Mouse (Mus musculus): ENCODE data around the gene Emp1. TPM values are rescaled to one million over a fixed set of nuclear protein-coding genes. Genes with fewer than 3 reads are reported as not detected.

Emp1 gene
- polyA plus RNA-seq (2016; fragmentation: Nextera tagmentation; extraction: Ambion mirVana) = 0.74 and 0.99 TPM in 2 replicates

GRCm38 (mm10) chr6:135362459-135363159 is at the start of gene Emp1:
Gene Emp1 (plus strand): TSS chr6:135362545.
- no peak within 1 kb of the TSS for H3K4me2 ChIP-seq
- no peak within 1 kb of the TSS for H3K27ac ChIP-seq
- 35% methylated on average over 13 of the region's 13 CpGs for WGBS (ENCODE audit: insufficient replicate concordance)
- H3K36me3 ChIP-seq = no peaks in the 10 kb centered on the region
- H3K27me3 ChIP-seq (replicated peaks) = peaks cover 6% of the 10 kb centered on the region
- no peaks in the 10 kb centered on the region for H3K4me1 ChIP-seq
- no peak for ATAC-seq
- H3K9me3 ChIP-seq (replicated peaks) = no peaks in the 10 kb centered on the region
- H3K9ac ChIP-seq = no peak within 1 kb of the TSS
- 0 out of 2 replicates have a peak within 1 kb of the TSS, but pooled peaks have one; percentile 3 for H3K4me3 ChIP-seq

DNA sequence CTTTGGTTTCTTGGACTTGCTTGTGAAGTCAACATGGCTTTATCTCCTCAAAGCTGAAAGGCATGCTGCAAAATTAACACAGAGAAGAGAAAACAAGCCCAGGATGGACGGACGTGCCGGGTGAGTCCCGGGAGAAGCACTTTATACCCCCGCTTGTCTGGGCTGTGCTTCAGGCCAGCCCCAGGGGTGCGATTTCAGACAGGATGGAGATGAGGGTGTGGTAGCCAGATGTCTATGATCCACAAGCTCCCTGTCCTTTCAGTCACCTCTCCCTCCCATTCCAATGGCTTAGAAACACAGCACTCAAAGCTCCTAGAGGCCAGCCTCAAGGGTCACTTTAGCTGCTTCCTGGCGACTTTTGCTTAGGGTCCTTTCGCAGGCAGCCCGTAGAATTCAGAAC is 48.4 kb upstream of the Emp1 start:
- no peak overlapping the region for H3K4me3 ChIP-seq
- H3K4me2 ChIP-seq = no peak overlapping the region
- no peaks in the 10 kb centered on the region for H3K9me3 ChIP-seq (replicated peaks)
- ATAC-seq = no peak
- no peaks in the 10 kb centered on the region for H3K36me3 ChIP-seq
- H3K4me1 ChIP-seq = no peaks in the 10 kb centered on the region
- no peaks in the 10 kb centered on the region for H3K27me3 ChIP-seq (replicated peaks)
- H3K9ac ChIP-seq = no peak overlapping the region
- 62% methylated on average over 9 of the region's 9 CpGs for WGBS (ENCODE audit: insufficient replicate concordance)
- no peak overlapping the region for H3K27ac ChIP-seq

DNA sequence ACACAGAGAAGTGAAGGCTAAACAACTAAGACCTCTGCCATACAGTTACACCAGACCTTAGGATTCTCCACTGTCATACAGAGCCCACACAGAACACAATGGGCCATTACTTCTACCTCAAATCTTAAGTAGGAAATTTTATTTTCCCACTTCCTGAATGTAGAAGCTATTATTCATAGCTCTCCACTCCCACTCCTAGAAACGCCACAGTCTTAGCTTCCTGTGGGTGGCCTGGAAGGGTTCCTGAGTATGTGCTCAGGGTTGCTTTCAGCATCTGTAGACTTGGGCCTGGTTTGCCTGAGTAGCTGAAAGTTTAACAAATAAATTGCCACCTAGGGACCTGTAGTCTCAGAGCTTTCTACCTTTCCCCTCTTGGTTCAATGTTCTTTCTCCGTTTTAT is 46.2 kb upstream of the Emp1 start:
- H3K4me1 ChIP-seq = no peaks in the 10 kb centered on the region
- no peak for ATAC-seq
- H3K4me3 ChIP-seq = no peak overlapping the region
- no peaks in the 10 kb centered on the region for H3K27me3 ChIP-seq (replicated peaks)
- no peaks in the 10 kb centered on the region for H3K9me3 ChIP-seq (replicated peaks)
- WGBS (ENCODE audit: insufficient replicate concordance) = 62% methylated on average over 2 of the region's 2 CpGs
- no peaks in the 10 kb centered on the region for H3K36me3 ChIP-seq
- H3K4me2 ChIP-seq = no peak overlapping the region
- H3K27ac ChIP-seq = no peak overlapping the region
- H3K9ac ChIP-seq = no peak overlapping the region

DNA sequence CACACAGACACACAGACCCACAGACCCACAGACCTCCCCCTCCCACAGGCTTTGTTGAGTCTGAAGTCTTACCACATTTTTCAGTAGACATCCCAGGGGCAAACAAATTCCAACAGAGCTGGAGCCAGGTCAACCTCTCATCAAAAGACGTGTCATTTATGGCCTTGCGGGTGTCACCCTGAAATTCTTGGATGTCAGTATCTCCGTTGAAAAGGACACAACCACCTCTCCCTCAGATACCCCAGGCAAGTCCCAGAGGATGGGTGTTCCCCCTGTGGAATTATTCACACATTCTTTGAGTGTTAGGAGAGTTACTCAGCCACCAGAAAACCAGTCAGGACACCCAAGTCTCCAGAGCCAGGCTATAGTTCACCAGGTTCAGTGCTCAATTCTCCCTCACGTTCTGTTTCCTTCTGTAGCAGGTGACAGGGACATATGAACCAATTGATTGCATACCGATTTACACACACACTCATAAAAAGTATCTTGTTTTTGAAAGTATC is 42.9 kb upstream of the Emp1 start:
- Histone ChIP-seq H3K27me3 (replicated peaks) (peaks cover 8% of the 10 kb centered on the region), H3K4me2 (no peak overlapping the region), H3K4me3 (no peak overlapping the region), H3K27ac (no peak overlapping the region), H3K36me3 (no peaks in the 10 kb centered on the region), H3K9ac (no peak overlapping the region), H3K4me1 (peaks cover 14% of the 10 kb centered on the region; the same call in 1 of the 2 replicates), H3K9me3 (replicated peaks) (no peaks in the 10 kb centered on the region)
- WGBS (ENCODE audit: insufficient replicate concordance) = 65% methylated on average over 5 of the region's 5 CpGs
- ATAC-seq = no peak

DNA sequence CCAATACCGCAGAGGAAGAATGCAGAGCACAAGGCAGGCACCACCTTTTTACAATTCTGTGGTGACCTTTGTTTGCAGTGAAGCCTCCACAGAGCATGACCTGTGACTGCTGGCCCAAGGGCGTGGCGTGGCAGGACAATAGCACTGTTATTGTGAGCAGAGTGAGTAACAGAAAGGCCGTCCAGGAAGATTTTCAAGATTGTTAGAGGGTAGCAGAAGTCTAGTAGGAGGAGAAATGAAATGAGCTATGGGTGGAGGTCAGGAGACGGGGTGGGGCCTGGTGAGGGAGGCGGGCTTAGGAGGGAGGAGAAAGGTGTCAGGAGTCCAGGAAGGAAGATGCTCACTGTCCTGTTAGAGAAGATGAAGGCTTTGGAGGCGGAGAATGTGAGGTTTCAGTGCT is 39.6 kb upstream of the Emp1 start:
- H3K27me3 ChIP-seq (replicated peaks) = peaks cover 17% of the 10 kb centered on the region
- H3K36me3 ChIP-seq = no peaks in the 10 kb centered on the region
- H3K27ac ChIP-seq = no peak overlapping the region
- no peak overlapping the region for H3K4me2 ChIP-seq
- no peak for ATAC-seq
- H3K4me3 ChIP-seq = no peak overlapping the region
- peaks cover 20% of the 10 kb centered on the region; the same call in 1 of the 2 replicates for H3K4me1 ChIP-seq
- WGBS (ENCODE audit: insufficient replicate concordance) = 56% methylated on average over 7 of the region's 7 CpGs
- H3K9ac ChIP-seq = no peak overlapping the region
- H3K9me3 ChIP-seq (replicated peaks) = no peaks in the 10 kb centered on the region

DNA sequence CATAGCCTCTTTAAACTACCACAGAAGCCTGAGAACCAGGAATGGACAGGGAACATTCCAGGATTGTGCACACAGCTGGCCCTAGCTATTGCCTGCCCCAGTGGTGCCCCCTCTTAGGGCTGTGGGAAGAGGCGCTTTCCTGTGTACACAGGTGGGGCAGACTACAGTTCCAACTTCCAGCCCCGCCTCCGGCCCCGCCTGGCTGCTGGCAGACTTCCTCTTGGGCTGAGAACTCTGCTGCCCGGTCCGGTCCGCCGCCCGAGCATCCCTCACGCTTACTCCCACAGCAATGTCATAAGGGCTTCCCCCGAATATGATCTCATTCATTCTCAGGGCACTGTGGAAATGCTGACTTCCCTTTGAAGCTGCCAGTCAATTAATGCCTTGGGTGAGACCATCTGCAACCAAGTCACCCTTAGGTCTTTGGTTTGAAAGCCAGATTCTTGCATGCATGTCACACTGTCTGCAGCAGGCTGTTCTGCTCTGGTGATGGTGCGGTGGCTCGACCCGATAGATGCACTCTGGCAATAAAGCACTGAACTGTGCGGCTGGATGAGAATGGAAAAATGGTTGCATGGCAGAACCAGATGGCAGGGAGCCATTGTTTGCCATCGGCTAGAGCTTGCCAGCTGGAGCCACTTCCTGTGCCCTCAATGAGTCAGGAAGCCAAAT is 38.9 kb upstream of the Emp1 start:
- Histone ChIP-seq H3K9ac (no peak overlapping the region), H3K4me3 (no peak overlapping the region), H3K27me3 (replicated peaks) (peaks cover 17% of the 10 kb centered on the region), H3K36me3 (no peaks in the 10 kb centered on the region), H3K27ac (no peak overlapping the region), H3K4me1 (peaks cover 20% of the 10 kb centered on the region; the same call in 1 of the 2 replicates), H3K9me3 (replicated peaks) (no peaks in the 10 kb centered on the region), H3K4me2 (peak overlapping the region; percentile 10; the same call in 1 of the 2 replicates)
- 0 out of 2 replicates have a peak, but pooled peaks have one; percentile 21 for ATAC-seq
- WGBS (ENCODE audit: insufficient replicate concordance) = 19% methylated on average over 16 of the region's 16 CpGs

GRCm38 (mm10) chr6:135324111-135324510 is 38.2 kb upstream of the Emp1 start:
- Histone ChIP-seq H3K4me2 (no peak overlapping the region), H3K9me3 (replicated peaks) (no peaks in the 10 kb centered on the region), H3K27ac (no peak overlapping the region), H3K27me3 (replicated peaks) (peaks cover 17% of the 10 kb centered on the region), H3K4me3 (no peak overlapping the region), H3K9ac (no peak overlapping the region), H3K36me3 (no peaks in the 10 kb centered on the region), H3K4me1 (peaks cover 20% of the 10 kb centered on the region; the same call in 1 of the 2 replicates)
- 21% methylated on average over 3 of the region's 3 CpGs for WGBS (ENCODE audit: insufficient replicate concordance)
- ATAC-seq = no peak

GRCm38 (mm10) chr6:135324686-135325300 is 37.6 kb upstream of the Emp1 start:
- H3K27ac ChIP-seq = no peak overlapping the region
- no peaks in the 10 kb centered on the region for H3K9me3 ChIP-seq (replicated peaks)
- peaks cover 17% of the 10 kb centered on the region for H3K27me3 ChIP-seq (replicated peaks)
- peaks cover 20% of the 10 kb centered on the region; the same call in 1 of the 2 replicates for H3K4me1 ChIP-seq
- H3K4me3 ChIP-seq = no peak overlapping the region
- no peak overlapping the region for H3K9ac ChIP-seq
- H3K36me3 ChIP-seq = no peaks in the 10 kb centered on the region
- 42% methylated on average over 9 of the region's 9 CpGs for WGBS (ENCODE audit: insufficient replicate concordance)
- H3K4me2 ChIP-seq = no peak overlapping the region
- ATAC-seq = no peak

DNA sequence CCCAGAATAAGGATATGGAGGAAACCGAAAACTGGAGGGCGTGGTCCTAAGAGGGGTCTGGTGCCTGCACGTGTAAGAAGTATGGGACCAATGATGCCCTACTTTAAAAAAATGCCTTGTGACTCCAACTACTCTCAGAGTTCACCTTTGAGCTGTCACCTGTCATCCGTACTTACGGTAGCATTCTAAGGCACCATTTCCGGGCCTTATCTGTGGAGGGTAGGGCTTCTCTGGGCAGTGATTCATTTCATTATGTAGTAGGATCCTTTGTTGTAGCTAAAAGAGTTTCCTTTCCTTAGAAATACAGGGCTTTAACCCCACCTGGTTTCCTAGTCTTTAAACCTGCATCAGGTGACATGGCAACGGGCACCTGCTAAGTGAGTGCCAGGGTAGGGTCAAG is 35.5 kb upstream of the Emp1 start:
- H3K27ac ChIP-seq = no peak overlapping the region
- ATAC-seq = no peak
- H3K4me1 ChIP-seq = peaks cover 18% of the 10 kb centered on the region; the same call in 1 of the 2 replicates
- H3K4me3 ChIP-seq = no peak overlapping the region
- H3K9me3 ChIP-seq (replicated peaks) = no peaks in the 10 kb centered on the region
- no peaks in the 10 kb centered on the region for H3K36me3 ChIP-seq
- H3K9ac ChIP-seq = no peak overlapping the region
- WGBS (ENCODE audit: insufficient replicate concordance) = 64% methylated on average over 7 of the region's 7 CpGs
- peaks cover 17% of the 10 kb centered on the region for H3K27me3 ChIP-seq (replicated peaks)
- H3K4me2 ChIP-seq = no peak overlapping the region

GRCm38 (mm10) chr6:135331916-135332315 is 30.4 kb upstream of the Emp1 start:
- no peaks in the 10 kb centered on the region for H3K36me3 ChIP-seq
- no peaks in the 10 kb centered on the region for H3K9me3 ChIP-seq (replicated peaks)
- no peak overlapping the region for H3K27ac ChIP-seq
- H3K4me2 ChIP-seq = no peak overlapping the region
- no peak for ATAC-seq
- 45% methylated on average over 4 of the region's 4 CpGs for WGBS (ENCODE audit: insufficient replicate concordance)
- no peak overlapping the region for H3K9ac ChIP-seq
- H3K4me1 ChIP-seq = peaks cover 4% of the 10 kb centered on the region; the same call in 1 of the 2 replicates
- H3K4me3 ChIP-seq = no peak overlapping the region
- no peaks in the 10 kb centered on the region for H3K27me3 ChIP-seq (replicated peaks)

GRCm38 (mm10) chr6:135332737-135333281 is 29.5 kb upstream of the Emp1 start:
- H3K4me1 ChIP-seq = peaks cover 4% of the 10 kb centered on the region; the same call in 1 of the 2 replicates
- H3K9ac ChIP-seq = no peak overlapping the region
- H3K36me3 ChIP-seq = no peaks in the 10 kb centered on the region
- no peak overlapping the region for H3K4me3 ChIP-seq
- H3K4me2 ChIP-seq = no peak overlapping the region
- no peaks in the 10 kb centered on the region for H3K9me3 ChIP-seq (replicated peaks)
- ATAC-seq = no peak
- H3K27me3 ChIP-seq (replicated peaks) = no peaks in the 10 kb centered on the region
- WGBS (ENCODE audit: insufficient replicate concordance) = 40% methylated on average over 10 of the region's 10 CpGs
- no peak overlapping the region for H3K27ac ChIP-seq
